Mouse (Mus musculus) CH12.LX (cell line): ENCODE measurements around the gene Aurka. TPM values are rescaled to one million over a fixed set of nuclear protein-coding genes. Genes with fewer than 3 reads are reported as not detected.

Source experiments
- DNase-seq: peaks from one replicate; pipeline ENCODE4 v3.0.0-alpha.2; 2013; ENCODE audit errors: extremely low read depth
- H3K27ac ChIP-seq: 2 replicates; pipeline ENCODE4 v1.5.1; 2012; ENCODE audit warnings: low read depth, mild to moderate bottlenecking, control low read depth, moderate library complexity; ENCODE audit not compliant: insufficient read depth
- H3K27me3 ChIP-seq: replicated peaks from 2 replicates; pipeline ENCODE3; 2012; ENCODE audit warnings: inconsistent platforms
- H3K36me3 ChIP-seq, 2 experiments: replicated peaks in 1 of 2; 2 replicates each; pipeline versions ENCODE3 to v1.6.1; 2012; ENCODE audit warnings: inconsistent platforms in 1 of 2, low read length in 1 of 2, mild to moderate bottlenecking in 1 of 2, mixed read lengths in 1 of 2, moderate library complexity in 1 of 2; ENCODE audit not compliant: control insufficient read depth in 1 of 2, insufficient read depth in 1 of 2
- H3K4me1 ChIP-seq, 2 experiments: 2 replicates each; pipeline ENCODE4 v1.6.1; 2012; ENCODE audit warnings: inconsistent platforms in 1 of 2, moderate library complexity in 1 of 2; ENCODE audit not compliant: insufficient read depth in 2 of 2, control insufficient read depth in 1 of 2
- H3K4me2 ChIP-seq: 2 replicates; pipeline ENCODE4 v1.6.1; 2012; ENCODE audit warnings: low read depth, mild to moderate bottlenecking, control low read depth; ENCODE audit not compliant: poor library complexity, insufficient read depth, severe bottlenecking
- H3K4me3 ChIP-seq, 3 experiments: fragments of 150-350 bp in 1 of 3; sonication (generic) in 1 of 3; replicated peaks in 1 of 3; 2 replicates each; pipeline versions ENCODE3 to v1.5.1; 2011 to 2012; ENCODE audit warnings: low read depth in 2 of 3, low read length in 2 of 3, mild to moderate bottlenecking in 2 of 3, moderate library complexity in 2 of 3, control low read depth in 1 of 3, improper control_type of control experiment in 1 of 3, inconsistent platforms in 1 of 3, mixed read lengths in 1 of 3; ENCODE audit not compliant: poor library complexity in 1 of 3
- H3K79me2 ChIP-seq: replicated peaks from 2 replicates; pipeline ENCODE4 v1.6.1; 2012; ENCODE audit warnings: mild to moderate bottlenecking, moderate library complexity; ENCODE audit not compliant: control insufficient read depth, poor library complexity, insufficient read depth, severe bottlenecking; ENCODE audit errors: extremely low read depth
- H3K9ac ChIP-seq: 2 replicates; pipeline ENCODE4 v1.6.1; 2012; ENCODE audit warnings: low read depth, mild to moderate bottlenecking, control low read depth, moderate library complexity; ENCODE audit not compliant: insufficient read depth
- H3K9me3 ChIP-seq: replicated peaks from 2 replicates; pipeline ENCODE3; 2012; ENCODE audit warnings: low read length, inconsistent platforms, mixed read lengths
- BHLHE40 ChIP-seq: IDR thresholded peaks from 2 replicates; pipeline ENCODE4 v1.6.1; 2011; ENCODE audit warnings: mild to moderate bottlenecking, low read depth, low read length, improper control_type of control experiment
- CHD1 ChIP-seq: IDR thresholded peaks from 2 replicates; pipeline ENCODE4 v1.6.1; 2012; ENCODE audit warnings: low read depth, low read length, improper control_type of control experiment, inconsistent platforms
- CTCF ChIP-seq, 2 experiments: IDR thresholded peaks in 1 of 2; conservative IDR thresholded peaks in 1 of 2; 2 replicates each; pipeline ENCODE4 v1.5.1; 2011 to 2012; ENCODE audit warnings: low read depth in 2 of 2, low read length in 2 of 2, improper control_type of control experiment in 1 of 2, inconsistent platforms in 1 of 2, mild to moderate bottlenecking in 1 of 2, moderate library complexity in 1 of 2
- HCFC1 ChIP-seq: IDR thresholded peaks from 2 replicates; pipeline ENCODE4 v1.6.1; 2012; ENCODE audit warnings: low read depth, mild to moderate bottlenecking, inconsistent platforms, low read length, improper control_type of control experiment
- JUN ChIP-seq: IDR thresholded peaks from 2 replicates; pipeline ENCODE4 v1.6.1; 2011; ENCODE audit warnings: low read depth, mild to moderate bottlenecking, low read length, improper control_type of control experiment, moderate library complexity; ENCODE audit not compliant: insufficient read depth
- KAT2A ChIP-seq: IDR thresholded peaks from 2 replicates; pipeline ENCODE4 v1.6.1; 2012; ENCODE audit warnings: low read length, improper control_type of control experiment, inconsistent platforms; ENCODE audit not compliant: insufficient replicate concordance
- MAFK ChIP-seq: IDR thresholded peaks from 2 replicates; pipeline ENCODE4 v1.6.1; 2011; ENCODE audit warnings: low read length, improper control_type of control experiment; ENCODE audit not compliant: insufficient replicate concordance
- MAZ ChIP-seq: IDR thresholded peaks from 2 replicates; pipeline ENCODE4 v1.6.1; 2012; ENCODE audit warnings: low read depth, mild to moderate bottlenecking, inconsistent platforms, low read length, improper control_type of control experiment, moderate library complexity
- MXI1 ChIP-seq: IDR thresholded peaks from 2 replicates; pipeline ENCODE4 v1.6.1; 2011; ENCODE audit warnings: mild to moderate bottlenecking, low read depth, low read length, improper control_type of control experiment
- NELFE ChIP-seq: IDR thresholded peaks from 2 replicates; pipeline ENCODE4 v1.6.1; 2011; ENCODE audit warnings: low read depth, low read length, improper control_type of control experiment
- PAX5 ChIP-seq: IDR thresholded peaks from 2 replicates; pipeline ENCODE4 v1.6.1; 2012; ENCODE audit warnings: low read length, inconsistent platforms, mixed read lengths
- POLR2AphosphoS2 ChIP-seq: IDR thresholded peaks from 2 replicates; pipeline ENCODE4 v1.6.1; 2011; ENCODE audit warnings: low read depth, low read length, improper control_type of control experiment
- RAD21 ChIP-seq: IDR thresholded peaks from 2 replicates; pipeline ENCODE4 v1.6.1; 2011; ENCODE audit warnings: low read depth, mild to moderate bottlenecking, low read length, improper control_type of control experiment, moderate library complexity
- SMC3 ChIP-seq: IDR thresholded peaks from 2 replicates; pipeline ENCODE4 v1.6.1; 2011; ENCODE audit warnings: low read depth, low read length, improper control_type of control experiment
- TBP ChIP-seq: conservative IDR thresholded peaks from 2 replicates; pipeline ENCODE4 v1.6.1; 2011; ENCODE audit warnings: low read depth, low read length, improper control_type of control experiment
- TCF12 ChIP-seq: IDR thresholded peaks from 2 replicates; pipeline ENCODE4 v1.6.1; 2014; ENCODE audit warnings: low read depth, mild to moderate bottlenecking, inconsistent platforms, low read length, improper control_type of control experiment
- USF1 ChIP-seq: IDR thresholded peaks from 2 replicates; pipeline ENCODE4 v1.6.1; 2014; ENCODE audit warnings: low read depth, mild to moderate bottlenecking, inconsistent platforms, low read length, improper control_type of control experiment
- USF2 ChIP-seq: conservative IDR thresholded peaks from 2 replicates; pipeline ENCODE4 v1.6.1; 2011; ENCODE audit warnings: low read depth, low read length, improper control_type of control experiment
- ZC3H11A ChIP-seq: IDR thresholded peaks from 2 replicates; pipeline ENCODE4 v1.6.1; 2012; ENCODE audit warnings: low read depth, mild to moderate bottlenecking, inconsistent platforms, low read length, improper control_type of control experiment
- ZNF384 ChIP-seq: IDR thresholded peaks from 2 replicates; pipeline ENCODE4 v1.6.1; 2012; ENCODE audit warnings: low read depth, low read length, improper control_type of control experiment, inconsistent platforms
- dilution Hi-C: fragments of 300-500 bp; cut with MboI; formaldehyde crosslinking; loops from 2 replicates; pipeline ENCODE4 v1.14.3; 2020; ENCODE audit warnings: low sequenced_read_pairs; ENCODE audit not compliant: extremely low pct_unique_long_range_greater_than_20kb, extremely low pct_ligation_motif_present
- in situ Hi-C: fragments of 300-500 bp; cut with MboI; formaldehyde crosslinking; loops from 3 replicates; pipeline ENCODE4 v1.14.3; 2019; ENCODE audit warnings: low sequenced_read_pairs, low pct_ligation_motif_present, low pct_unique_long_range_greater_than_20kb, mixed read lengths
- polyA plus RNA-seq: library from polyadenylated mRNA; unstranded; fragments of >175 nt; gene quantifications from 2 replicates; pipeline ENCODE4 v1.2.1, GENCODE M21; 2012; ENCODE audit warnings: low read depth; ENCODE audit not compliant: insufficient read length
- total RNA-seq, 2 experiments: library from RNA; depleted of rRNA; stranded (reverse); fragments of 300-350 nt in 1 of 2; fragments of >200 nt in 1 of 2; gene quantifications; 2 replicates each; pipeline ENCODE4 v1.2.3; 2012 to 2014

Aurka gene
- total and polyA plus RNA-seq, 3 experiments: 84.4 to 128 (median 88.6) TPM

GRCm38 (mm10) chr2:172380513-172380912 is 10.2 kb upstream of the Aurka start:
- H3K4me1 ChIP-seq: peaks cover 0 to 45% of the 10 kb centered on the region in 2 experiments; a peak in 3 of 4 replicates
- H3K79me2 ChIP-seq: no peaks in the 10 kb centered on the region; the same call in none of the 2 replicates
- dilution Hi-C loops: no loop called here
- peaks cover 61 to 84% of the 10 kb centered on the region in 2 experiments for H3K36me3 ChIP-seq
- TF ChIP-seq MAZ: no peak
- TF ChIP-seq ZC3H11A: no peak
- no peak for TF ChIP-seq USF2
- TF ChIP-seq JUN: no peak
- no peak overlapping the region for H3K27ac ChIP-seq
- no peaks in the 10 kb centered on the region for H3K27me3 ChIP-seq
- in situ Hi-C loops: no loop called here
- no peaks in the 10 kb centered on the region for H3K9me3 ChIP-seq
- H3K4me2 ChIP-seq: no peak overlapping the region
- no peak overlapping the region for H3K9ac ChIP-seq
- no peak overlapping the region for H3K4me3 ChIP-seq
- DNase-seq: no peak

GRCm38 (mm10) chr2:172378332-172378731 is 8.0 kb upstream of the Aurka start:
- no peak overlapping the region for H3K4me2 ChIP-seq
- dilution Hi-C loops: no loop called here
- H3K27me3 ChIP-seq: no peaks in the 10 kb centered on the region
- DNase-seq: peak; percentile 80
- no peak overlapping the region for H3K9ac ChIP-seq
- no peak overlapping the region for H3K27ac ChIP-seq
- TF ChIP-seq RAD21: peak; percentile 95
- no peak for TF ChIP-seq JUN
- TF ChIP-seq SMC3: peak; percentile 91
- TF ChIP-seq MXI1: 0 out of 2 replicates have a peak, but pooled peaks have one; percentile 41
- TF ChIP-seq CTCF (conservative IDR thresholded peaks at IDR 0.05 in 1 of 2, IDR thresholded peaks at IDR 0.05 in 1 of 2; ENCODE audit: low read depth in 2 of 2, low read length in 2 of 2): peak; percentile 28 to 89; a peak in 3 of 4 replicates
- no peak for TF ChIP-seq MAFK
- TF ChIP-seq ZNF384: no peak
- TF ChIP-seq USF1: no peak
- TF ChIP-seq ZC3H11A: peak; percentile 56
- no peak for TF ChIP-seq TCF12
- peaks cover 9% of the 10 kb centered on the region for H3K79me2 ChIP-seq
- peaks cover 0 to 45% of the 10 kb centered on the region in 2 experiments; a peak in 3 of 4 replicates for H3K4me1 ChIP-seq
- no peaks in the 10 kb centered on the region for H3K9me3 ChIP-seq
- H3K4me3 ChIP-seq: no peak overlapping the region
- in situ Hi-C loops: no loop called here
- peaks cover 80 to 98% of the 10 kb centered on the region in 2 experiments for H3K36me3 ChIP-seq

GRCm38 (mm10) chr2:172376999-172377515 is 6.7 kb upstream of the Aurka start:
- dilution Hi-C loops: no loop called here
- peaks cover 87 to 96% of the 10 kb centered on the region in 2 experiments for H3K36me3 ChIP-seq
- H3K9ac ChIP-seq: no peak overlapping the region
- DNase-seq: no peak
- peaks cover 0 to 47% of the 10 kb centered on the region in 2 experiments; a peak in 3 of 4 replicates for H3K4me1 ChIP-seq
- H3K4me3 ChIP-seq: no peak overlapping the region
- H3K79me2 ChIP-seq: peaks cover 21% of the 10 kb centered on the region
- TF ChIP-seq POLR2AphosphoS2 (no peak), PAX5 (no peak), ZNF384 (no peak), SMC3 (no peak), NELFE (no peak), MAZ (no peak), BHLHE40 (no peak), KAT2A (no peak), CHD1 (no peak), MXI1 (no peak), TCF12 (no peak), ZC3H11A (no peak), HCFC1 (no peak), TBP (no peak), USF1 (no peak)
- H3K9me3 ChIP-seq: no peaks in the 10 kb centered on the region
- no peak overlapping the region for H3K4me2 ChIP-seq
- H3K27ac ChIP-seq: no peak overlapping the region
- H3K27me3 ChIP-seq: no peaks in the 10 kb centered on the region
- in situ Hi-C loops: no loop called here
